Mouse (Mus musculus) layer of hippocampus, adult 9-11 months (tissue): ENCODE measurements at regions not wholly inside any gene's neighbourhood (a gene's known extent, or its start where the extent isn't known, plus 50 kb on each side); places are given as distances from the start of the nearest gene placed in this dataset.

ENCODE experiments used
- DNase-seq: peaks from one replicate; pipeline ENCODE4 v3.0.0; 2022

DNA sequence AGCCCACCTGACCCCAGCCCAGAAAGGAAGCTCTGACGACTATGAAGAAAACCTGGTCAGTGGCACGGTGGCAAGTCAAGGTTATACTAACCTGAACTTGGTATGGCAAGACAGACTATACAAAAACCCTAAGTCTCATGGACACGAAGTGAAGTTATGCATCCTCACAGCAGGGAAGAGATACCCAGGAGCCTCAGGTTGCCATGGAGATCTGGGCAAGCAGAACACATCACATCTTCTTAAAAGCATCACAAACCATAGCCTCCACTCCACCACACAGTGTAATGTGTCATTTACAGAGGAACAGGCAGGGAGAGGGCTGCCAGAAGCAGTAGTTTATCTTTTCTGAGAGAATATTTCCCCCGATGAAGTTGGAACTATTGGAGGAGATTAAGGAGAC, 146.5 kb downstream of the Slc39a8 start:
- peak; percentile 57 for DNase-seq

DNA sequence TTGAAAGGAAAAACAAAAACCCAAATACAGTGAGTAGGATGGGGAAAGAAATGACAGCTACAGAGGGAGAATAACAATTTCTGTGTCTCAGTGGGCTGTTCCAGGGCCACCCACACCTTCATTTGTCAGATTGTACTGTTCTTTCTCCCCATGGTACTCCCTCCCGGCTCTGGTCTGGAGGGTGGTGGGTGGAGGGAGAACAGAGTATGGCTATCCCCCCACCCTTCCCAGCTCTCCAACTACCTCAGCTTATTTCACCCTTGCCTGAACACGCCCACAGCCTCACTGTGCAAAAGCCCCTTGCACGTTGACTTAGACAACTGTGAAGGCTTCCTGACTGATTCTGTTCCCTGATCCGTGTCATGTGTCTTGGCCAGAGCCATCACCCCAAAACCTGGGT, 147.3 kb downstream of the Slc39a8 start:
- peak; percentile 84 for DNase-seq

DNA sequence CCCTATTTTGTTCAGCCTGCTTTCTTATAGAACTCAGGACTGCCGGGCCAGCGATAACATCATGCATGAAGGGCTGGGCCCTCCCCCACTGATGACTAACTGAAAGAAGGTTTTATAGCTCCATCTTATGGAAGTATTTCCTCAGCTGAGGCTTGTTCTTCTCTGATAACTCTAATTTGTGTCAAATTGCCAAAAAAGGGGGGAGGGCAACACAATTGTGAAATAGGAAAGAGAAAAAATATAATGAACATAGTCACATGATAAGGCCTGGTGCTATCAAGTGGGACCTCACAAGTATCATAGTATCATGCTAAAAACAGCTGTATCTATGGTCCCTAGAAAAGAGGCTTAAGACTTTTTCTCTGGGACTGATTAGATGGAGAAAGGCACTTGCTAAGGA, 148.2 kb downstream of the Slc39a8 start:
- no peak for DNase-seq

DNA sequence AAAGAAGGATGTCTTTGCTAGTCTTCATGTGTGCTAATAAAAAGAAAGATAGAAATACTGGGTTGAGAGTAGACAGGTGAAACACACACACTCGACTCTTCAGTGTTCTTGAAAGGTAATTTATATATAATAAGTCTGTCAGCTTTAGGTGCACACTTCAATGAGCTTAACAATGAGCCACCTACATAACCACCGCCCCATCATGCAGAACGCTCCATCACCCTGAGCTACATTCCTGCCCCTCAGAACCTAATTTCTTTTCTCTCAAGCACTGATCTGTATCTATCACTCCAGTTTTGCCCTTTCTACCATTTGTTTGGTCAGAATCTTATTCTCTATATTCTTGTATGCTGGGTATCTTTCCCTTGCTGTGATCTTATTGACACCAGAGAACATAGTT, 148.8 kb downstream of the Slc39a8 start:
- no peak for DNase-seq

DNA sequence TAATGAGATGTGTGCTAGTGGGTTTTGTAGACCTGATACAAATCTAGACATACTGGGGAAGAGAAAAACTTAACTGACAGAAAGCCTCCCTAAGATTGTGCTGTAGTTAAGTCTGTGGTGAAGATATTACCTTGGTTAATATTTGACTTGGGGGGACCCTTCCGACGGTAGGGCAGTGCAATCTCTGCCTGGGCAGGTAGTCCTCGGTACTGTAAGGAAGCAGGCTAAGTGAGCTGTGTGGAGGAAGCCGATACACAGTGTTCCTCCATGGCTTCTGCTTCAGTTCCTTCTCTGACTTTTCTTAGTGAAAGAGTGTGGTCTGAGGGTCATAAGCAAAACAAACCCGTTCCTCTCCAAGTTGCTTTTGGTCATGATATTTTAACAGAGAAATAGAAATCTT, 149.7 kb downstream of the Slc39a8 start:
- DNase-seq, result no peak

DNA sequence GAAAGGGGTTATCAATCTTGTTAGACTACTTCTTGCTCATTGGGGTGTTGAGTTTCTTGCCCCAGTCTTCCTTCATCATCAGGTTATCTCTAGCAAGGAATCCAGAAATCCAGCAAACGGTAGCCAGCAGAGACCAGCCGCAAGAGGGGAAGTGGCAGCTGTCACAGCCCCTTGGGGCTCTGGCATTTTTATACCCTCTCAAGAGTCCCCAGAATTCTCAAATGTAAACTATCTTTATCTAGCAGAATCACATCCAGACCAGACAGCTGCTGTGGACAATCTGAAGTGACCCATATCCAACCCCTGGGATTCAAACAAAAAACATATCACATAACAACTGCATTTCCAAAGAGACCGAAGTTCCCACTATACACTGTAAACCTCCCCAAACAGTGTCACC, 162.1 kb downstream of the Slc39a8 start:
- DNase-seq, result no peak

DNA sequence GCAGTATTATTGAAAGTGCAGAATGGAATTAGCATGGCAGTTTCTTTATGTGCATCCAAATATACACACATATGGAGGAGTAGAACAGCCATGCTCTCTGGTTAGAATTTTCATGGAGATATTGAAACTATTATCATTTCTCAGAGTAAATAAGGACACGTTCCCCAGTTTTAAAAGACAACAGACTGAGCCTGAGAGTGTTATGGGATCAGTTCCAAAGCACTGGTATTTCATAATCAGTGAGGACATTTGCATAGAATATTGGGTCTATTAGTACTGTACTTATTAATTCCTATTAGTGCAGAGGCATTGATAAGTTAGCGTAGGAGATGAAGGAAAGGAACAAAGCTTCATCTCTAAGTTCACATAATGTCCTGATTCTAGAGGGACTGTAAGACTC, 164.2 kb downstream of the Slc39a8 start:
- DNase-seq, result no peak

DNA sequence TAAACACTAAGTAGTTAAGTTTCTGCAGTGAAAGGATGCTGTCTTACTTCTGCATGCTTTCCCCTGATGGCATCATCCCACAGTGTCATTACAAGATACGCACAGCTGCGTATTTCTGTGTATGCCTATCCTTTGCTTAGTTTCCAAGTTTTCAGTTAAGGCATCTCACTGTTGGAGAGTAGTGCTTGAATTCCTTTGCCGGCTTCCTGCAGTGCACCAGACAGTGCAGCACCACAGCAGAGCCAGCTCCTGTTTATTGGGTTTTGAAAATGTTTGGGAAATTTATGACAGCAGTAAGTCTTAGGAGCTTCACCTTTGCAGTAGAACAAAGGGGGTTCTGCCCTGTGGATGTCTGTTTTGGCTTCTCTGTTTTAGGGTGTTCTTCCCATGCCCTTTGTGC, 165.3 kb downstream of the Slc39a8 start:
- DNase-seq, result no peak

DNA sequence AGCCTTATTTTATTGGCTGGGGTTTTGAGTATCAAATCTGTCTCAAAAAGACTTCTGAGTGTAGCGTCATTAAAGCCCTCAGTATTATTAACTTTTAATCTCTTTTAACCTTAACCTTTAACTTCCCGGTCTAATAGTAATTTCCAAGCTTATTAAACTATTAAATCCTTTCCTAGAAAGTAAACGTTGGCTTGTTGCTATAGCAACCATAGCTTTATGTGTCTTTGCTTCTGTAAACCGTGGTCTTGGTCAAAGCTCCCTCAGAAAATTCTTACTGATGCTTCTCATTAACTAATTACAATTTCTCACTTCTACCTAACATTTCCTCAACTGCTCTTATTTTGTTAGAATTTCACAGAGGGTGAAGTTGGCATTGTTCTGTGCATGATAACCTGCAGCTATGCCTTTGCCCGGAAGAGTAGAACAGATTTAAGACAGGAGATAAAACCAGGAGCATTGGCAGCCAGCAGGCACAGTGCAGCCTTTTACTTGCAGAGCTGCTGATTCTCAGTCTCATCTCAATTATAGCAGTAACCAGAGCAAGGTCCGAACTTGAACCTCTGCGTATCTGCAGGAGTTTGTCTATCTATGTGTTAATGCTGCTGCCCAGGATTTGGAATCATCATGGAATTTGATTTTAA, 165.9 kb downstream of the Slc39a8 start:
- no peak for DNase-seq

DNA sequence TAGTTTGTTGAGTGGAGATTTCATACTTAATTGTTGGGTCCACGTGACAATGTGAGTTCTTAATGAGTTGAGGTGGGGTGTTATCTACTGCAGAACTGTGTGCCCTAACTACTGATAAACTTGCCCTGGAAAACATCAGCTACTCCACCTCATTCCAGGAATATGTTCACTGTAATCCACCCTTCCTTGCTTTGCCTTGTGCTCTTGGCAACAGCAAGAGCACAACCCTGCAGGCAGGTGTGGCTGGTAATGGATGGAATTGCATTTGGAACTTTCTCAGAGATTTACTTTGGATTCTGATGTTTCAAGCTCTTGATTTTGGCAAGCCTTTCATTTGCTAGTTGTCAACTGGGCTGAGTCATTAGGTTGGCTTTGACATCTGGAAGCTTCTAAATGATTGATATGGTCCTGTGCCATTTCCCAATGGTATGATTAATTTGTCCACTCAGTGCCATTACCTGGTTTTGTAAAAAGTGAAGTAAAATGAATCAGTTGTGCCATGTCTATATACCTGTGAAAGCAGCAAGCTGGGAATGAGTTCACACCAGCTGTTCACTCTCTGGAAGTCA, 175.6 kb downstream of the Slc39a8 start:
- no peak for DNase-seq
